ENCODE assay signal across 12 mouse cellular contexts in the genomic region with DNA sequence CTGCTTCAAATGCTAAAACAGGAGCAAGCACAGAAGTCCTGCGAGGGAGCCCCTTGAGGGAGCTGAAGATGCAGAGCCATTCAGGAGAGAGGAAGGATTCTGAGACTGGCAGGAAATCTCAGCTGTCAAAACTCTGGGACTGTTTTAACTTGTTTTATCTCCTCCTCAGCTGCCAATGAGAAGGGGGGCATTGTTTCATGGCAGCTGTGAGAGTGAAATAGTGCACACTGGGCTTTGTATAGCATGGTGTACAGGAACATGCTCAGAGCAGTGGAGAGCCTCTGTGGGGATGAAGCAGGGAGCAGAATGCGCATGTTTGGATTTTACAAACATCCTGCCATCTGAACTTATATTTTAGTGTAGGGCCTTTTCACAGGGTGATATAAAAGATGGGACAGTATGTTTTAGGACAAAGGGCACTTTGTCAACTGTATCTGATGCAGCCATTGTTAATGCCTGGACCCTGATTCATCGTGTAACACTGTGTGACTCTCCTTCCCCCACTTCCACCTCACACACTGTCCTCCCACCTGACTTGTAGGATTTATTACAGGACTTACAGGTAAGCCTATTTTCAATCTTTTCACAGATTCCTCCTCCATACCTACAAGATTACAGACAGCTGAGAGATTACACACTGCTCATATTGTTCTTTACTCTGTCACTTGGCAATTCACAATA. TPM values are rescaled to one million over a fixed set of nuclear protein-coding genes. Genes with fewer than 3 reads are reported as not detected.
DNase-seq lines count a peak whose midpoint lies in the region; ATAC-seq and TF ChIP-seq lines count a peak whose summit lies in the region.
"Had no signal": no experiment of that assay in that cellular context is flagged by ENCODE, and none has a peak within 500 bp of the region (broad histone marks: within the 10 kb centered on the region; RNA-seq: fewer than 3 reads in every experiment).

No protein-coding gene starts in this region.

- peak; percentile 77 for ATAC-seq in hindbrain, postnatal 0 days
- ATAC-seq in forebrain, postnatal 0 days: peak; percentile 75
- ATAC-seq in midbrain, embryonic 16.5 days: 0 out of 2 replicates have a peak, but pooled peaks have one; percentile 37
- ATAC-seq: inflammation-experienced regulatory T-cells, adult 6 months had no signal

- H3K9ac ChIP-seq in hindbrain, postnatal 0 days (replicated peaks; ENCODE audit: low read length): no peak overlapping the region
- H3K9ac ChIP-seq in forebrain, postnatal 0 days: no peak overlapping the region
- no peak overlapping the region for H3K9ac ChIP-seq in midbrain, embryonic 16.5 days (ENCODE audit: low read depth, low read length)

- no peak for TF ChIP-seq CTCF in hindbrain, postnatal 0 days (IDR thresholded peaks at IDR 0.05; ENCODE audit: low read depth)
- TF ChIP-seq CTCF in forebrain, postnatal 0 days (IDR thresholded peaks at IDR 0.05; ENCODE audit: low read depth): no peak

- H3K4me1 ChIP-seq in hindbrain, postnatal 0 days (ENCODE audit: insufficient read depth, low read length): peaks cover 3% of the 10 kb centered on the region; the same call in 1 of the 2 replicates
- H3K4me1 ChIP-seq in hindbrain, embryonic 10.5 days (replicated peaks): 0 out of 2 replicates have a peak, but pooled peaks cover 4% of the 10 kb centered on the region
- H3K4me1 ChIP-seq in forebrain, postnatal 0 days (ENCODE audit: insufficient read depth): no peaks in the 10 kb centered on the region
- H3K4me1 ChIP-seq in midbrain, embryonic 16.5 days (ENCODE audit: control insufficient read depth, insufficient read depth, low read length): peaks cover 18% of the 10 kb centered on the region

- H3K27me3 ChIP-seq in hindbrain, postnatal 0 days (ENCODE audit: insufficient read depth, low read length): no peaks in the 10 kb centered on the region
- no peaks in the 10 kb centered on the region for H3K27me3 ChIP-seq in hindbrain, embryonic 10.5 days (ENCODE audit: insufficient read depth, poor library complexity, severe bottlenecking)
- no peaks in the 10 kb centered on the region for H3K27me3 ChIP-seq in forebrain, postnatal 0 days (ENCODE audit: insufficient read depth, low read length)
- no peaks in the 10 kb centered on the region for H3K27me3 ChIP-seq in midbrain, embryonic 16.5 days (ENCODE audit: control insufficient read depth, insufficient read depth, low read depth, low read length)

- no peak overlapping the region for H3K4me2 ChIP-seq in hindbrain, postnatal 0 days (ENCODE audit: low read depth, low read length)
- H3K4me2 ChIP-seq in forebrain, postnatal 0 days (ENCODE audit: low read depth): no peak overlapping the region
- no peak overlapping the region for H3K4me2 ChIP-seq in midbrain, embryonic 16.5 days (ENCODE audit: low read length)
- H3K4me2 ChIP-seq: liver, embryonic 11.5 days had no signal

- peak overlapping the region; percentile 45 for H3K27ac ChIP-seq in hindbrain, postnatal 0 days
- H3K27ac ChIP-seq in hindbrain, embryonic 10.5 days: no peak overlapping the region
- H3K27ac ChIP-seq in forebrain, postnatal 0 days (ENCODE audit: low read depth, low read length): no peak overlapping the region
- H3K27ac ChIP-seq in midbrain, embryonic 16.5 days (ENCODE audit: low read length): peak overlapping the region; percentile 14; the same call in 1 of the 2 replicates

- no peaks in the 10 kb centered on the region for H3K9me3 ChIP-seq in hindbrain, postnatal 0 days (ENCODE audit: low read length)
- H3K9me3 ChIP-seq in hindbrain, embryonic 10.5 days: no peaks in the 10 kb centered on the region
- no peaks in the 10 kb centered on the region for H3K9me3 ChIP-seq in forebrain, postnatal 0 days (ENCODE audit: low read length)
- no peaks in the 10 kb centered on the region for H3K9me3 ChIP-seq in midbrain, embryonic 16.5 days (replicated peaks; ENCODE audit: control insufficient read depth, low read length, poor library complexity, severe bottlenecking)

- DNase-seq in embryo, embryonic 11 days: peak; percentile 25
- no peak for DNase-seq in embryo, embryonic 9.5 days (ENCODE audit: extremely low spot score)
- no peak for DNase-seq in hindbrain, postnatal 0 days (ENCODE audit: low spot score)
- no peak for DNase-seq in hindbrain, embryonic 10.5 days (ENCODE audit: low spot score)
- no peak for DNase-seq in forebrain, postnatal 0 days
- no peak for DNase-seq in right cerebral cortex, postnatal 36 days (ENCODE audit: low spot score in 2 of 2)
- DNase-seq in yolk sac, embryonic 10.5 days (ENCODE audit: low spot score): no peak
- DNase-seq: cerebellum, adult 9-11 months; gastrocnemius, postnatal 25 days had no signal

- 58% methylated on average over 3 of the region's 3 CpGs for WGBS in hindbrain, postnatal 0 days
- WGBS in hindbrain, embryonic 10.5 days: 67% methylated on average over 3 of the region's 3 CpGs
- WGBS in forebrain, postnatal 0 days: 54% methylated on average over 3 of the region's 3 CpGs
- 55% methylated on average over 3 of the region's 3 CpGs for WGBS in midbrain, embryonic 16.5 days

- H3K36me3 ChIP-seq in hindbrain, postnatal 0 days (ENCODE audit: insufficient read depth, low read length): no peaks in the 10 kb centered on the region
- H3K36me3 ChIP-seq in hindbrain, embryonic 10.5 days: no peaks in the 10 kb centered on the region
- no peaks in the 10 kb centered on the region for H3K36me3 ChIP-seq in forebrain, postnatal 0 days (ENCODE audit: insufficient read depth)
- H3K36me3 ChIP-seq in midbrain, embryonic 16.5 days (ENCODE audit: control insufficient read depth, insufficient read depth, low read length): no peaks in the 10 kb centered on the region

- no peak overlapping the region for H3K4me3 ChIP-seq in hindbrain, postnatal 0 days (ENCODE audit: low read length)
- no peak overlapping the region for H3K4me3 ChIP-seq in hindbrain, embryonic 10.5 days
- no peak overlapping the region for H3K4me3 ChIP-seq in forebrain, postnatal 0 days (ENCODE audit: low read depth, low read length)
- H3K4me3 ChIP-seq in midbrain, embryonic 16.5 days (ENCODE audit: low read depth, low read length): no peak overlapping the region

RNA-seq across cellular contexts. Expression of a gene that starts 9.1 kb away (rescaled TPM):
- total RNA-seq in hindbrain, postnatal 0 days (2014; rRNA removed): 42.8 and 47.0 TPM in 2 replicates
- polyA plus RNA-seq in hindbrain, postnatal 0 days (2015; fragmentation: Nextera tagmentation; extraction: Ambion mirVana): 9.1 and 10.6 TPM in 2 replicates
- polyA plus RNA-seq in hindbrain, embryonic 10.5 days (2016; fragmentation: Nextera tagmentation; extraction: Ambion mirVana): 2.1 and 4.1 TPM in 2 replicates
- total RNA-seq in forebrain, postnatal 0 days (2014; rRNA removed): 38.1 and 45.0 TPM in 2 replicates
- 6.5 and 9.6 TPM in 2 replicates for polyA plus RNA-seq in forebrain, postnatal 0 days (2015; fragmentation: Nextera tagmentation; extraction: Ambion mirVana)
- polyA plus RNA-seq in midbrain, embryonic 16.5 days (2015; fragmentation: Nextera tagmentation; extraction: Ambion mirVana): 12.1 and 12.3 TPM in 2 replicates

Comparison
In these comparisons a context has a peak if more than half of its experiments do, and no peak if none do; other contexts are left out.
1. H3K27ac ChIP-seq: peak in hindbrain, postnatal 0 days (single experiment) and midbrain, embryonic 16.5 days (single experiment); none in hindbrain, embryonic 10.5 days (single experiment) and forebrain, postnatal 0 days (single experiment).
2. Peak in every context shown above with its lines, with median percentiles within 50 percentile points of each other: ATAC-seq.